Mouse (Mus musculus) liver, adult 2 months (tissue): ENCODE measurements around the gene Gm5737. TPM values are rescaled to one million over a fixed set of nuclear protein-coding genes. Genes with fewer than 3 reads are reported as not detected.

Source experiments
- DNase-seq: peaks from one replicate; pipeline ENCODE4 v3.0.0-alpha.2; 2011; ENCODE audit warnings: low read depth, low spot score; ENCODE audit errors: extremely low read depth
- H3K27ac ChIP-seq: fragments of 200-500 bp; replicated peaks from 2 replicates; pipeline ENCODE4 v1.5.1; 2012; ENCODE audit warnings: low read depth, mild to moderate bottlenecking, control low read depth, inconsistent platforms, low read length; ENCODE audit not compliant: insufficient read depth
- H3K27me3 ChIP-seq: fragments of 200-500 bp; 2 replicates; pipeline ENCODE4 v1.6.1; 2012; ENCODE audit warnings: mild to moderate bottlenecking, moderate library complexity, low read length, inconsistent platforms; ENCODE audit not compliant: control insufficient read depth, insufficient read depth
- H3K36me3 ChIP-seq: fragments of 200-500 bp; 2 replicates; pipeline ENCODE4 v1.6.1; 2012; ENCODE audit warnings: low read length, inconsistent platforms; ENCODE audit not compliant: control insufficient read depth, insufficient read depth
- H3K4me1 ChIP-seq: fragments of 200-500 bp; 2 replicates; pipeline ENCODE4 v1.6.1; 2011; ENCODE audit warnings: low read length; ENCODE audit not compliant: control insufficient read depth, insufficient read depth
- H3K4me3 ChIP-seq: fragments of 200-500 bp; 2 replicates; pipeline ENCODE4 v1.5.1; 2011; ENCODE audit warnings: low read depth, mild to moderate bottlenecking, control low read depth, low read length, moderate library complexity; ENCODE audit not compliant: insufficient read depth
- H3K79me2 ChIP-seq: fragments of 200-500 bp; 2 replicates; pipeline ENCODE4 v1.6.1; 2012; ENCODE audit warnings: inconsistent platforms, mild to moderate bottlenecking, low read length, moderate library complexity; ENCODE audit not compliant: control insufficient read depth, insufficient read depth
- H3K9ac ChIP-seq: fragments of 200-500 bp; 2 replicates; pipeline ENCODE4 v1.6.1; 2012; ENCODE audit warnings: low read depth, mild to moderate bottlenecking, control low read depth, inconsistent platforms, low read length
- CTCF ChIP-seq: fragments of 200-500 bp; IDR thresholded peaks from 2 replicates; pipeline ENCODE4 v1.5.1; 2011; ENCODE audit warnings: low read depth, low read length, control low read depth
- POLR2A ChIP-seq: fragments of 200-500 bp; IDR thresholded peaks from 2 replicates; pipeline ENCODE4 v1.6.1; 2011; ENCODE audit warnings: low read length, control low read depth; ENCODE audit not compliant: insufficient read depth; ENCODE audit errors: extremely low read depth
- WGBS: fragments of 180-500 bp; shearing (Covaris S2); methylation state at CpG from one replicate; pipeline ENCODE4 v1.1.7; 2018; 5-methylcytosine and 5-hydroxymethylcytosine counted together
- polyA plus RNA-seq: library from polyadenylated mRNA; depleted of rRNA; stranded (reverse); fragments of >200 nt; gene quantifications from 2 replicates; pipeline ENCODE4 v1.2.3, GENCODE M21; 2012
- total RNA-seq: library from RNA; depleted of rRNA; stranded (reverse); fragments of >200 nt; gene quantifications from 2 replicates; pipeline ENCODE4 v1.2.3, GENCODE M21; 2014

Gm5737 gene
- total and polyA plus RNA-seq, 2 experiments: not detected

- TF ChIP-seq POLR2A (no peak), CTCF (peak; percentile 82)
- H3K4me3 ChIP-seq: no peak overlapping the region
- no peak overlapping the region for H3K27ac ChIP-seq
- H3K79me2 ChIP-seq: no peaks in the 10 kb centered on the region
- WGBS: 42% methylated on average over 3 of the region's 3 CpGs
- no peaks in the 10 kb centered on the region for H3K36me3 ChIP-seq
- H3K27me3 ChIP-seq: no peaks in the 10 kb centered on the region
- DNase-seq: no peak
- H3K4me1 ChIP-seq: peaks cover 7% of the 10 kb centered on the region; the same call in 1 of the 2 replicates
- no peak overlapping the region for H3K9ac ChIP-seq
Observed at GRCm38 (mm10) chr7:120826408-120826807, 14.2 kb downstream of the Gm5737 start.

GRCm38 (mm10) chr7:120830431-120831381 lies 18.5 kb downstream of the Gm5737 start:
- WGBS: 2% methylated on average over 46 of the region's 46 CpGs
- H3K4me3 ChIP-seq: peak overlapping the region; percentile 89
- peak overlapping the region; percentile 64 for H3K9ac ChIP-seq
- peak; percentile 39 for DNase-seq
- peak overlapping the region; percentile 68 for H3K27ac ChIP-seq
- TF ChIP-seq CTCF (no peak), POLR2A (no peak)
- no peaks in the 10 kb centered on the region for H3K36me3 ChIP-seq
- H3K4me1 ChIP-seq: peaks cover 8% of the 10 kb centered on the region; the same call in 1 of the 2 replicates
- H3K27me3 ChIP-seq: no peaks in the 10 kb centered on the region
- no peaks in the 10 kb centered on the region for H3K79me2 ChIP-seq

- H3K79me2 ChIP-seq: no peaks in the 10 kb centered on the region
- H3K4me1 ChIP-seq: peaks cover 8% of the 10 kb centered on the region; the same call in 1 of the 2 replicates
- no peak for DNase-seq
- H3K9ac ChIP-seq: no peak overlapping the region
- H3K27me3 ChIP-seq: no peaks in the 10 kb centered on the region
- no peak overlapping the region for H3K4me3 ChIP-seq
- H3K27ac ChIP-seq: no peak overlapping the region
- 51% methylated on average over 6 of the region's 6 CpGs for WGBS
- TF ChIP-seq CTCF: no peak
- no peak for TF ChIP-seq POLR2A
- no peaks in the 10 kb centered on the region for H3K36me3 ChIP-seq
Observed at GRCm38 (mm10) chr7:120834426-120834825, 22.3 kb downstream of the Gm5737 start.

- H3K9ac ChIP-seq: peak overlapping the region; percentile 44; the same call in 1 of the 2 replicates
- DNase-seq: peak; percentile 80
Observed at GRCm38 (mm10) chr7:120834863-120835372, 22.8 kb downstream of the Gm5737 start.

GRCm38 (mm10) chr7:120835449-120836359 lies 23.5 kb downstream of the Gm5737 start:
- peak; percentile 95 for TF ChIP-seq CTCF
- no peak for TF ChIP-seq POLR2A
- H3K27me3 ChIP-seq: no peaks in the 10 kb centered on the region
- H3K36me3 ChIP-seq: no peaks in the 10 kb centered on the region
- peak; percentile 85 for DNase-seq
- H3K79me2 ChIP-seq: no peaks in the 10 kb centered on the region
- H3K27ac ChIP-seq: peak overlapping the region; percentile 46
- peaks cover 4% of the 10 kb centered on the region; the same call in 1 of the 2 replicates for H3K4me1 ChIP-seq
- H3K4me3 ChIP-seq: peak overlapping the region; percentile 71
- H3K9ac ChIP-seq: peak overlapping the region; percentile 64
- WGBS: under 1% methylated on average over 41 of the region's 41 CpGs

More at GRCm38 (mm10) chr7:120834863-120835372, 22.8 kb downstream of the Gm5737 start:
- WGBS: 4% methylated on average over 14 of the region's 14 CpGs
- Histone ChIP-seq H3K4me3 (peak overlapping the region; percentile 54), H3K36me3 (no peaks in the 10 kb centered on the region), H3K4me1 (peaks cover 8% of the 10 kb centered on the region; the same call in 1 of the 2 replicates), H3K79me2 (no peaks in the 10 kb centered on the region), H3K27me3 (no peaks in the 10 kb centered on the region), H3K27ac (peak overlapping the region; percentile 40)
- TF ChIP-seq CTCF (no peak), POLR2A (no peak)
